Mouse (Mus musculus): ENCODE measurements around the gene Aff1.
A peak's percentile ranks its signal among the peaks of the same experiment; 100 is the strongest.

Gene Aff1

GRCm38 (mm10) chr5:103771380-103771779, 79.2 kb downstream of the Aff1 start:
- no peak for DNase-seq (ENCODE audit: low read depth, low spot score)

GRCm38 (mm10) chr5:103772252-103772651, 80.1 kb downstream of the Aff1 start:
- no peak for DNase-seq (ENCODE audit: low read depth, low spot score)

DNA sequence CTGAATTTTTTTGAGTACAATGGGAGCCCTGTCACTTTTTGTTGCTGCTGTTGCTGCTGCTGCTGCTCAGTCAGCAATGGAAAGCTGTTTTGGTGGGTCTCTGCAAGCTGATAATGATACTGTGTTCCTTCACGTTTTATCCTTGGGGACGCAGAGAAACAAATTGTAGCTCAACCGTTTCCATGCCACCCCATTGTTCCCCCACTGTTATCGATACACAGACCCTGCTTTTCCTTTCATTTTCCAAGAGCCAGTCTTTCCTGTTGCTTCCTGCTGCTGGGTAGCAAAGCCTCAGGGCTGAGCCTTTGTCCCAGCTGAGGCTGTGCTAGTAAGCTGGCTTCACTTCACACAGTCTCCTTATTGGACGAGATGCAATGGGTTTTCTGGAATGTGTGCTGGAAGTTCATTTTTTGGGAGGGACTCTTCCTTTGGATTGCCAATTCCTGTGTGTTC, 81.0 kb downstream of the Aff1 start:
- no peak for DNase-seq (ENCODE audit: low read depth, low spot score)

GRCm38 (mm10) chr5:103774703-103775333, 82.6 kb downstream of the Aff1 start:
- no peak for DNase-seq (ENCODE audit: low read depth, low spot score)

DNA sequence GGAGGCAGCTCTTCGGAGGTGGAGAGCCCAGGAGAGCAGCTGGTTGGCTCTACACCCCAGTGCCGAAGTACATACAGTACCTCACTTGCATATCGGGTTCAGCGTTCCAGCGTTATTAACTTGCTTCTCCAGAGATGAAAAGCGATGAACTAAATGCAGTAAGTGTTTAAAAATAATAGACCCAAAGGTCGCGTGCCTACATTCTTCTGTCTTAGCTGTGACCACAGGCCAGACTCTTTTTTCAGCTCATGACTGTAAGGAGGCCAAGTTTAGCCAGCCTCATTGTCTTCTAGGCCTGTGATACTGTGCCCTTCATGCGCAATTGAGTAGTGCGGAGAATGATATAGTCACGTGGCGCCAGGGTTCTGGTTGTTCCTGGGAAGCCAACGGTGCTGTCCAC, 83.3 kb downstream of the Aff1 start:
- DNase-seq (ENCODE audit: low read depth, low spot score), result no peak

DNA sequence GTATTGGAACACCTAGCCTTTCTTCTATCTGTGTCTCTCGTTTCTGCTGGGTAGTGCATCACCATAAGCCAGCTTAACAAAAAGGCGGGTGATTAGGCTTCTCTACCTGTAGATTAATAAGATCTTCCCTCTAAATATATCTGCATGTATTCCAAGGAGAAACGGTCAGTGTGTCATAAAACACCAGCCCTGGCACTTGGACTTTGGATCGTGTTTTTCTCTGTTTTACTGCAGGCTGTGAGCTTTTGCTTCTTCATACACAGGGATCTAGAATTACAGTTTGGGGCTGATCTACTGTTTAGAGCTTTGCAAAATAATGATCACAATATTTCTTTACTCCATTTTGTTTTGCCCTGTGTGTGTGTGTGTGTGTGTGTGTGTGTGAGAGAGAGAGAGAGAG, 84.7 kb downstream of the Aff1 start:
- no peak for DNase-seq (ENCODE audit: low read depth, low spot score)

DNA sequence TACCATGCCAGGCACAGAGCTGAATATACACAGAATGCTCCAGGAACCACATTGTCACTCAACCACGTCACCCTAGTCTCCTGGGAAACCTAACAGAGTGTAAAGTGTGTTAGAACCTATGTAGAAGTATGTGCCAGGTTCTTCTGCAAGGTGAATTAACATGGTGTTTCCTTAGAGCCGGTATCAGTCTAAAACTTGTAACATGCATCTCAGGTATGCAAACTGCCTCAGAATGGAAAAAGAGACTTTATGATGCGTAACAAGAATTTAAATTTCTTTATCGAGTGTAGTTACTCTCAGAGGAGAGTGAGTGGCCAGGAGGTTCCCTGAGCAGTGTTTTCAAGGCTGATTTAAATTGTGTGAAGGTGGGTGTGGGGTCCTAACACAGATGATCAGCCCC, 85.3 kb downstream of the Aff1 start:
- DNase-seq (ENCODE audit: low read depth, low spot score), result no peak

DNA sequence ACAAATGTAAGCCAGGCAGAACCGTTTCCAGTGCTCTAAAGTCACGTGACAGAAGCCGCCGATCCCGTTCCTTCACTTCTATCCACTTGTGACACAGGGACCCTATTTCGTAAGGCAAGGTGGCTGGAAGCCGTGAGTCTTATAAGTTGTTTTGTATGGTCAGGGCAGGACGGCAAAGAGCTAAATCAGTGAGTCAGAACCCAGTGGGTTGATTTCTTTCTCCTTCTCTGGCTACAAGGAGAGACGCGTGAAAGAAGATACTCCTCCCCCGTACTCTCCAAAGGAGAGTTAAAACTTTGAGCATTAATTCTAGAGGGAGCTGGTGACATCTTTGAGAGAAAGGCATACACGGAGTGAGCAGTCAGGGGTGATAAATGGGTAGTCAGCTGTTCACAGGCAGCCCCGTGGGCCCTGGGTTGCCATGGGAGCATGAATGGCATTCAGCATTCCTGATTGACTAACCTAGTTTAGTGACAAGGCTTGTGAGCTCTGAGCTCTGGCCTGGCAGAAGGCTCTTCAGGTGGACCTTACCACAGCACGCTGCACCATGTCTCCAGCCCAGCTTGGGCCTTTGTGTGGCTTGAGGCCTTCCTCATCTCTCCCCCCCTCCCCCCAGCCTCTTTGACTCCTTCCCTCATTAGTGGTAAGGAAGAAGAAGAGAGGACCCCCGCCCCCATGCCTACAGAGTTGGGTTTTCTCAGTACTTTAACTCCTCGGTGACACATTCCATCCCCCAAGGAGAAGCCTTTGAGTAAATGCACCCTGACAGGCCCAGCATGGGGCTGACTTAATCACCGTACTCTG, 86.3 kb downstream of the Aff1 start:
- peak; percentile 71 for DNase-seq (ENCODE audit: low read depth, low spot score)

GRCm38 (mm10) chr5:103779836-103780235, 87.7 kb downstream of the Aff1 start:
- DNase-seq (ENCODE audit: low read depth, low spot score), result no peak

DNA sequence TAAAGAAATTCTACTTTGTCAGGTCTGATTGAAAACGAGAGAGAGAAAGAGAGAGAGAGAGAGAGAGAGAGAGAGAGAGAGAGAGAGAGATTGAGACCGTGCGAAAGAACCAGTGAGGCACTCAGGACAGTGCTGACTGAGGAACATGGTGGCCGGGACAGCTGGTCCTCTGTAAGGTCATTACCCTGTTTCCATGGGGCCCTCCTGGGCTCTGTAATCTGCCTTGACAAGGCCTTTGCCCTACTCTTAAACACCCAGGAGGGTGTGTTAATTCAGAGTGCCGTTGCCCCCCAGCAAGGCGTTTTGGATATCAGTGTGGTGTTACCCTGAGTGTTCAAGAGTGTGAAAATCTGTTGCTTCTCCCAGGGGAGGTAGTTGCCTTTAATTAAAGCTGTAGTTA, 88.1 kb downstream of the Aff1 start:
- DNase-seq (ENCODE audit: low read depth, low spot score), result no peak

- no peak for DNase-seq (ENCODE audit: low read depth, low spot score)
Observed at GRCm38 (mm10) chr5:103780836-103781235, 88.7 kb downstream of the Aff1 start.

DNA sequence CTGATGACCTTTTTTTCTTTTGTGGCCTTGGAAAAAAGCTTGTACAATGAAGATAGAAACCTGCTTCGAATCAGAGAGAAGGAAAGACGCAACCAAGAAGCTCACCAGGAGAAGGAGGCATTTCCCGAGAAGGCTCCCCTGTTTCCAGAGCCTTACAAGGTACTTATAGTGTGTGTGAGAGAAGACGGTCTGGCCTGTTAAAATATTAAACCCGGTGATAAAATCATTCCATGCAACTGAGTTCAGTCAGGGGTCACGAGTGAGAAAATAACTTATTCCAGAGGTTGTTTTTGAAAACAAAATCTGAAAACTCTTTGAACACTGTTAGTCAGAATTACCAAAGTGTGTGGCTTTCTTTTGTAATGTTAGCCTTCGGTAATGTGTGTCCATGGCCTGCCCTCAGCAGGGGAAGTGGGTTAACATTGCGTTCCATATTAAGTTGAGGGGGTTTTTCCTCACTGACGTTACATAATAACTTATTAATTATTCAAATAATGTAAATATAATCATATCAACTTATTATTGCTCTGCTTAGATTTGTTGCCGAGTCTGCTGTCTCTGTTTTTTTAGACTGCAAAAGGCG, 91.0 kb downstream of the Aff1 start:
- DNase-seq (ENCODE audit: low read depth, low spot score), result no peak

DNA sequence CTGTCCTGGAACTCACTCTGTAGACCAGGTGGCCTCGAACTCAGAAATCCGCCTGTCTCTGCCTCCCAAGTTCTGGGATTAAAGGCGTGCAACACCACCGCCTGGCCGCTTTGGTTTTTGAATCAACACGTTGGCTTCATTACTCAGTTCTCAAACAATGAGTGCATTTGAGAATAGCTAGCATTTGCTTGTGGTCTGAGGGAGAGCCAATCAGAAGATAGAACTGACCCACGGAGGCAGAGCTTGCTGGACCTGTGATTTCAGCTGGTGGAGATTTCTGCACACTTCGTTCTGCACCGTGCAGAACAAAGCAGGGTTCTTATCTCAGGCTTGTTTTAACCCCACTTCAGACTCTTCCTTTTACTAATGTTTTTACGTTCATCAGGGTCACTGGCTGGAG, 93.9 kb downstream of the Aff1 start:
- DNase-seq (ENCODE audit: low read depth, low spot score), result no peak

DNA sequence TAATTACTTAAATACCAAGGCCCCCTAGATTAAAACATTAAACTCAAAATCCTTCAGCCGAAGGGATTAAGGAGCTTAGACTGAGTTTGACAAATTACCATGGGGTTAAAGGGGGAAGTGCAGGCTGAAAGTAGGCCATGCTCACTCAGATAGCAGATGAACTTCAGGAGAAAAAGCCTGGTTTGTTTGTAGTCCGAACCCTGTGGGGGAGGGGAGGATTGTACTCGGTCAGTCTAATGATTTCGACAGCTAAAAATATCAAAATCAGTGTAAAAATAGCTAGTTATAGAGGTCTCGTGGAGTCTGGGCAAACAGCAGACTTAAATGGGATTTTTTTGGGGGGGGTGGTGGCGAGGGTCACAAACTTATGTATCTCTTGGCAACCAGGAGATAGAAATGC, 96.3 kb downstream of the Aff1 start:
- DNase-seq (ENCODE audit: low read depth, low spot score), result no peak

- no peak for DNase-seq (ENCODE audit: low read depth, low spot score)
Observed at GRCm38 (mm10) chr5:103788976-103789375, 96.8 kb downstream of the Aff1 start.

DNA sequence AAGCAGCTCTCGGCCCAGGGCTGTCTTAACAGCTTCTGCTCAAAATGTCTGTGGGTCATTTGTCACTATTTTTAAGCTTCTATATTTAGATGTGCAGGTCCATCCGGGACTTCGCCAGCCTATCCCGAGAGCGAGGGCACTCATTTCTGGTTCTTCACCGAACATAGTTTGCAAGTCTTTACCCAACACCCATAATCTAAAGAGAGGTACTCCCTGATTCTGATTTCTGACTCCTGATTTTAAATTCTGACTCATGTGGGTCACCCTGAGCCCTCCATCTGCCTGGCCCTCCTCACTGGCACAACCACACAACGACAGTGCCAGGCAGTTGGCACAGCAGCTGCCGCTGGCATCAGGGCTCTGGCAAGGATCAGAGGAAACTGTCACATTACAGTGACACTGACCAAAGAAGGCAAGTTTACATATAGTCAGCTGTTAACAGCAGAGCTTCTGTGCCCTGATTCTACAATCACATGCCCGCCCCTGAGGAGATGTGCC, 97.5 kb downstream of the Aff1 start:
- DNase-seq (ENCODE audit: low read depth, low spot score), result no peak

GRCm38 (mm10) chr5:103791741-103792140, 99.6 kb downstream of the Aff1 start:
- DNase-seq (ENCODE audit: low read depth, low spot score), result no peak

GRCm38 (mm10) chr5:103795121-103795520, 102.9 kb downstream of the Aff1 start:
- DNase-seq (ENCODE audit: low read depth, low spot score), result no peak

- DNase-seq (ENCODE audit: low read depth, low spot score), result no peak
Observed at GRCm38 (mm10) chr5:103796035-103796434, 103.9 kb downstream of the Aff1 start.

GRCm38 (mm10) chr5:103797774-103798173, 105.6 kb downstream of the Aff1 start:
- DNase-seq (ENCODE audit: low read depth, low spot score), result no peak

DNA sequence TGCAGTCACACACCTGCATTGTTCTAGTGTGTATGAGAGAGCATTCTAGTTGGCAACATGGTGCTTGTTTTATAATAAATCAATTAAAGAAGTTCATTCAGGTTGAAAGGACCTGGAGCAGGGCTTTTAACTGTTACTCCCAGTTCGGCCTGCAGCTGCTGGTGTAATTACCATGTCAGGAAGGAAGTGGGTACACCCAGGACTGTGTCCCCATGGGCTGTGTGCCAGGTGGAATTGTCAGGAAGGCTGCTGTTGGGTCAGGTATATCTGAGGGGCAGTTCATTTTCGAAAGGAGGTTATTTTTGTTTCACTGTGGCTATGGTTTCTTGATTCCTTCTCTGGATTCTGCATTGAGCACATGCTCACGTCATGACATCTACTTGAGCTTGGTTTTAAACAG, 107.3 kb downstream of the Aff1 start:
- no peak for DNase-seq (ENCODE audit: low read depth, low spot score)

DNA sequence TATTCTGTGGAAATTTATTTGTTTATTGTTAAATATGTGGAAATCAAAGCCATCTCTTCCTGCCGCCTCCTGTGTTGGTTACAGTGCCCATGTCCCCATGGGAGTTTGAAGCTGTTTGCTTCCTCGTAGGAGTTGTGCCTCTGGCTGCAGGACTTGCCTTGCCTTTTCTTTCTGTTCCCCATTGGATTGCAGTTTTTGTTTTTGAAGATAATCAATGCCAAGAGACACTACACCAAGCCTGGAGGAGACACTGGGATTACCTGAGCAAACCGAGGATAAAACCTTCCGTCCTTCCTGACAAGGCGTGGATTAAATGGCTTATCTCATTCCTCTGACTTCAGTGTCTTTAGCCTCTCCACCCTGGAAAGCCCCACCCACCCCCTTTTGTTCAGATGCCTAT, 107.8 kb downstream of the Aff1 start:
- no peak for DNase-seq (ENCODE audit: low read depth, low spot score)

DNA sequence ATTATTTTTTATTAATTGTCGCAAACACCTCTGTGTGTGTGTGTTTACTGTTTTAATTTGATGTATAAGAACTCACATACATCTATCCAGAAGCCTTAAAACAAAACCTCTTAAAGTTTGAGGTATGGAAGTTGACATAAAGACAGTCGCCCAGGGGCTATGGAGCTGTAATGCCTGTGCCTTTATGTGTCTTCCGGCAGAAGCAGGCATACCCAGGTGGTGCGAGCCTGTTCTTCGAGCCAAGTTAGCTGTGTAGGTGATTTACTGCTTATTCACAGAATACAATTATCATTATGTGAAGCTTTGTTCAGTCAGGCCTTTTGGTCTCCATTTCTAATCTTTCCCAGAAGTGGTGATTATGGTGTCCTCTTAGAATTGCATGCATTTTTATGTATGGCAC, 111.2 kb downstream of the Aff1 start:
- DNase-seq (ENCODE audit: low read depth, low spot score), result no peak
